Comparison of ENCODE assay signal across 8 mouse cellular contexts in the genomic region with DNA sequence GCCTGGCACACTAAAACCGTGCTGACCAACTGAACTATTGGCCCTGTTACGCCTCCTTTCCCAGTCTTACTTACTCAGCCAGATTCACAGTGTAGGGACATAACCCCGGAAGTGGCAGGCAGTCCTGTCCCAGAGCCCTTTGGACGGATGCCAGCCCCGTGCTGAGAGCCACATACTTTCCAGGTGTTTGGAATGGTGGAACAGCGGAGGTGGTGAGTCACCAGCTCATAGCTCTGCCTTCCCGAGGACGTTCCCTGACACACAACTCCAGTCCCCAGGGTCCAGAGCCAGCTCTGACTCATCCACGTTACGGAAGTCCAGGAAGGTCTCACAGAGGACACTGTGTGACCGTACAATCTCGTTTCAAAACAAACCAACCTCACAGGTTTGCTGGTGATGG.
A peak's percentile ranks its signal among the peaks of the same experiment; 100 is the strongest.
DNase-seq lines count a peak whose midpoint lies in the region; ATAC-seq and TF ChIP-seq lines count a peak whose summit lies in the region.

No protein-coding gene starts in this region.

- H3K9me3 ChIP-seq in intestine, embryonic 15.5 days: no peaks in the 10 kb centered on the region
- H3K9me3 ChIP-seq in lung, embryonic 15.5 days: no peaks in the 10 kb centered on the region

- H3K27me3 ChIP-seq in C2C12 (ENCODE audit: control insufficient read depth, insufficient read depth, insufficient read length): no peaks in the 10 kb centered on the region
- no peaks in the 10 kb centered on the region for H3K27me3 ChIP-seq in intestine, embryonic 15.5 days (replicated peaks)
- no peaks in the 10 kb centered on the region for H3K27me3 ChIP-seq in lung, embryonic 15.5 days
- H3K27me3 ChIP-seq in thymus, adult 2 months (ENCODE audit: control insufficient read depth, insufficient read depth, low read length): no peaks in the 10 kb centered on the region

- no peaks in the 10 kb centered on the region for H3K79me2 ChIP-seq in C2C12 (ENCODE audit: control insufficient read depth, insufficient read depth)

- H3K27ac ChIP-seq in intestine, embryonic 15.5 days: peak overlapping the region; percentile 33
- H3K27ac ChIP-seq in lung, embryonic 15.5 days: peak overlapping the region; percentile 50; the same call in 1 of the 2 replicates
- H3K27ac ChIP-seq in thymus, adult 2 months (ENCODE audit: control insufficient read depth, insufficient read depth, low read length): no peak overlapping the region

- 47% methylated on average over 12 of the region's 12 CpGs for WGBS in intestine, embryonic 15.5 days
- WGBS in lung, embryonic 15.5 days: 34% methylated on average over 12 of the region's 12 CpGs
- 89% methylated on average over 12 of the region's 12 CpGs for WGBS in thymus, adult 2 months

- no peak overlapping the region for H3K4me2 ChIP-seq in intestine, embryonic 15.5 days (replicated peaks)
- H3K4me2 ChIP-seq in lung, embryonic 15.5 days: no peak overlapping the region

- no peaks in the 10 kb centered on the region for H3K36me3 ChIP-seq in C2C12 (ENCODE audit: control insufficient read depth, insufficient read depth)
- no peaks in the 10 kb centered on the region for H3K36me3 ChIP-seq in intestine, embryonic 15.5 days
- H3K36me3 ChIP-seq in lung, embryonic 15.5 days: no peaks in the 10 kb centered on the region
- H3K36me3 ChIP-seq in thymus, adult 2 months (ENCODE audit: control insufficient read depth, insufficient read depth, low read length): no peaks in the 10 kb centered on the region

- TF ChIP-seq CTCF in C2C12 (IDR thresholded peaks at IDR 0.05; ENCODE audit: control insufficient read depth, insufficient read depth, insufficient read length): no peak
- no peak for TF ChIP-seq CTCF in thymus, adult 2 months (IDR thresholded peaks at IDR 0.05; ENCODE audit: borderline replicate concordance, control insufficient read depth, extremely low read depth, insufficient read depth, low read length, poor library complexity)

- DNase-seq in gastrocnemius, adult 18-20 months (ENCODE audit: low spot score): peak; percentile 88
- no peak for DNase-seq in embryo, embryonic 10.5 days (ENCODE audit: low spot score)
- no peak for DNase-seq in thymus, adult 2 months
- DNase-seq in layer of hippocampus, postnatal 25 days (ENCODE audit: extremely low spot score in 1 of 2, low spot score in 1 of 2): no peak
- no peak for DNase-seq in cerebellum, adult 11-12 months

- ATAC-seq in intestine, embryonic 15.5 days: peak; percentile 92
- peak; percentile 47; the same call in 1 of the 2 replicates for ATAC-seq in lung, embryonic 15.5 days (ENCODE audit: borderline replicate concordance, extremely low read depth, low FRiP score, low TSS enrichment)

- H3ac ChIP-seq in C2C12 (ENCODE audit: control insufficient read depth, insufficient read length, low read depth): no peak overlapping the region

- H3K79me3 ChIP-seq in C2C12 (ENCODE audit: low read depth): no peaks in the 10 kb centered on the region

- peaks cover 7% of the 10 kb centered on the region for H3K4me1 ChIP-seq in intestine, embryonic 15.5 days (replicated peaks)
- peaks cover 31% of the 10 kb centered on the region for H3K4me1 ChIP-seq in lung, embryonic 15.5 days
- H3K4me1 ChIP-seq in thymus, adult 2 months (replicated peaks; ENCODE audit: control insufficient read depth, insufficient read depth, low read length): peaks cover 10% of the 10 kb centered on the region

- no peak overlapping the region for H3K9ac ChIP-seq in intestine, embryonic 15.5 days
- H3K9ac ChIP-seq in lung, embryonic 15.5 days: no peak overlapping the region

- H3K4me3 ChIP-seq in C2C12 (ENCODE audit: insufficient read depth, poor library complexity, severe bottlenecking): no peak overlapping the region
- no peak overlapping the region for H3K4me3 ChIP-seq in intestine, embryonic 15.5 days (replicated peaks)
- no peak overlapping the region for H3K4me3 ChIP-seq in lung, embryonic 15.5 days
- no peak overlapping the region for H3K4me3 ChIP-seq in thymus, adult 2 months (ENCODE audit: control insufficient read depth, insufficient read depth, low read length)

- no peak for TF ChIP-seq POLR2A in thymus, adult 2 months (IDR thresholded peaks at IDR 0.05; ENCODE audit: control insufficient read depth, extremely low read depth, insufficient read depth, low read length, poor library complexity)

TF ChIP-seq in C2C12, 6 proteins besides CTCF, POLR2A, EP300 and RAD21:
- TF ChIP-seq MYOD1 (IDR thresholded peaks at IDR 0.05; ENCODE audit: control insufficient read depth, insufficient read length, low read depth) (no peak), FOSL1 (IDR thresholded peaks at IDR 0.05; ENCODE audit: insufficient read depth, low read length, poor library complexity, severe bottlenecking) (peak; percentile 85), USF1 (IDR thresholded peaks at IDR 0.05; ENCODE audit: low read depth) (no peak)
